Mouse (Mus musculus) heart, adult 9 months (tissue): ENCODE data around the gene Mrpl10.

Experiments
- DNase-seq, 2 experiments: peaks; one replicate each; pipeline ENCODE4 v3.0.0; 2022; ENCODE audit warnings: low spot score in 2 of 2

Mrpl10 gene

DNA sequence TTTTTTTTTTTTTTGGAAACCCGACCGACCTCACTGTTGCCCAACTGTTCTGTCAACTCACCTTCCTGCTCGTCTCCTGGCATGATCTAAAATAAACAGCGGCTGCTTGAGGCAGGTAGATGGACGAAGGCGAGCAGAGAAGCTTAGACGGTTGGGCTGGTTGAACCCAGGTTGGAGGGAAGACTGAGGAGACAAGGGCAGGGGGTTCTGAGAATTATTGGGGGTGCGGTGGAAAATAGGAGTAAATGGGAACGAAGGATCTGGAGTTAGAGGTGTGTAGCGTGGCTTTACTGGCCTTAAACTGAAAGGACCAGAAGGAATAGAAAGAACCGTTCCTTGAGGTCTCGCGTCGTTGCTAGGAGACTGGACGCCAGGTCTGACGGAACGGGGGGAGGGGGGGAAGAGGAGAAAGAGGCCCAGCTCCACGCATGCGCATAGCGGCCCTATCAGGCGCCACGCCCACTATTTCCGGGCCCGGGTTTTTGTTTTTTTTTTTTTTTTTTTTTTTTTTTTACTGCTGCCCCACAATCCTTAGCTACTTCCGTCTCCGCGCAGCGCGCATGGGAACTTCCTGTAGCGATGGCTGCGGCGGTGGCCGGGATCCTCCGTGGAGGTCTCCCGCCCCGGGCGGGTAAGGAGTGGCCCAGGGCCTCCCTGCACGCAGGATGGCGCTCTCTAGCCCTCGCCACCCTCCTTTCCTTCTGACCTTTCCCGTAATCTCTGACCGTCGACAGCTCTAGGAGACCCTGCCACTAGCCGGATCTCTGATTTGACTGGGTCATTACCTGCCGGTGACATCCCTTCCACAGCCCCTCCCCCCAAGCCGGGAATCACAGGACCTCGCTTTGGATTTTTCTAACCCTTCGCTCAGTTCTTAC, at the start of gene Mrpl10, which contains the start of gene Lrrc46:
Gene Mrpl10 (plus strand): TSS at position 539 of the 878 bp plus-strand sequence.
Gene Lrrc46 (minus strand): TSS at position 386 of the 878 bp plus-strand sequence.
- peak; percentile 81 to 82 for DNase-seq

GRCm38 (mm10) chr11:96992722-96993311, 48.5 kb upstream of the Mrpl10 start:
- no peak for DNase-seq

DNA sequence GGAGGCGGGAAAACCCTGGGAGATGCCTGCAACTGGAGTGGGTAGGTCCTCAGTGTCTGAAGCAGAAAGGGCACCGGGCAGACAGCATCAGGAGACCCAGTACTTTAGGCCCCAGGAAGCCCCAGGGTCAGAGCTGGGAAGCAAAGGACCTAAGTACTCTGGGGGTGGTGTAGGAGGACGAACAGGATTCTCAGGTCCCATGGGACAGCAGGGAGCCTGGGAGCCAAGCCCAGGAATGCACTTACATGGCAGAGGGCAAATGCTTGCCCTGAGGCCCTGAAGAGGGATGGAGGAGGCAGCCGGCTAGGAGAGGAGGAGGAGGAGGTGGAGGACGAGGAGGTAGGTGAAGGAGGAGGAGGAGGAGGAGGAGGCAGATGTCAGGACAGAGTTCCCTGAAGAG, 46.3 kb upstream of the Mrpl10 start:
- DNase-seq: no peak

GRCm38 (mm10) chr11:96995836-96996772, 45.3 kb upstream of the Mrpl10 start:
- no peak for DNase-seq

- no peak for DNase-seq
Measured at GRCm38 (mm10) chr11:96996773-96997379, 44.5 kb upstream of the Mrpl10 start.

DNA sequence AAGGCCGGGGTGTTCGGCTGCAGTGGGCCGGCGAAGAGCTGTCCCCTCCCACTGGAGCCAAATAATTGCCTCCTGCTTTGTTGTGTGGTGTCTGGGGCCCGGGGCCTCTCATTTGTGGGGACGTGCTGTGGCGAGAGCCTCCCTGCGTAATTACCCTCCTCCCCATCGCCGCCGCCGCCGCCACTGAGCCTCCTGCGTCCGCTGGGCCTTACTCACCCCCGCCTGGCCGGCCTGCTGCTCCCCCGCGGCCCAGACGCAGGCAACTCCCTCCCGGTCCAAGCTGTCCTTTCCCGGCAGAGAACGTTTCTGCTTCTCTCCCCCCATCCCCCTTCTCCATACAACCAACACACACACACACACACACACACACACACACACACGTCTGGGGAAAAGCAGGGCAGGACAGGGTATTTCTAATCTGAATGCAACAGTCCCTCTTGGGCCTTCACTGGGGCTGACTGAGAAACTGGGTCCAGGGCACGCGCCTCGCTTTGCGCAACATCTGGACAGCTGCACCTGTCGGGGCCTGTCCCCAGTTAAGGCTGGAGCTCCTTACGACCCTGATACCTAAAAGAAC, 43.9 kb upstream of the Mrpl10 start:
- DNase-seq: peak; percentile 19 to 32

DNA sequence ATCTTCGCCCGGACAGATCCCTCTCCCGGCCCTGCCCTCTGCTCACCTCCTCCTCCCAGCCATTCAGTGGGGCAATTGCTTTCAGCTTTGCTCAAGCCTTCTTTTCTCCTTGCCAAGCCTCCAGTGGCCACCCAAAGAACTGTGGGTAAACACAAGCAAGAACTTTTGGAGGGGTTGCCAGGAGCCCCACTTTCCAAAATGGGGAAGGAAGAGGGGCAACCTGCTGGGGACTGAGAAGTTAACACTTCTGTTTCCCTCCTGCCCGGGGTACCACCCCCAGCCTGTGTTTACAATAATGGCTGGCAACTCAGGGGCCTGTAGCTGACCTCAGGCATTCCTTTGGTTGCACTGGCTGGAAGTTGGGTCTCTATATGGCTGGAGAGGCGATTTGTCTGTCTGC, 38.2 kb upstream of the Mrpl10 start:
- DNase-seq: no peak

- DNase-seq: no peak
Measured at GRCm38 (mm10) chr11:97007093-97007794, 34.1 kb upstream of the Mrpl10 start.

GRCm38 (mm10) chr11:97009198-97009790, 32.1 kb upstream of the Mrpl10 start:
- DNase-seq: no peak

- DNase-seq: no peak
Measured at GRCm38 (mm10) chr11:97013121-97013670, 28.2 kb upstream of the Mrpl10 start, which contains the start of gene Sp6. TSS of gene Sp6 (plus strand) at chr11:97013394.

DNA sequence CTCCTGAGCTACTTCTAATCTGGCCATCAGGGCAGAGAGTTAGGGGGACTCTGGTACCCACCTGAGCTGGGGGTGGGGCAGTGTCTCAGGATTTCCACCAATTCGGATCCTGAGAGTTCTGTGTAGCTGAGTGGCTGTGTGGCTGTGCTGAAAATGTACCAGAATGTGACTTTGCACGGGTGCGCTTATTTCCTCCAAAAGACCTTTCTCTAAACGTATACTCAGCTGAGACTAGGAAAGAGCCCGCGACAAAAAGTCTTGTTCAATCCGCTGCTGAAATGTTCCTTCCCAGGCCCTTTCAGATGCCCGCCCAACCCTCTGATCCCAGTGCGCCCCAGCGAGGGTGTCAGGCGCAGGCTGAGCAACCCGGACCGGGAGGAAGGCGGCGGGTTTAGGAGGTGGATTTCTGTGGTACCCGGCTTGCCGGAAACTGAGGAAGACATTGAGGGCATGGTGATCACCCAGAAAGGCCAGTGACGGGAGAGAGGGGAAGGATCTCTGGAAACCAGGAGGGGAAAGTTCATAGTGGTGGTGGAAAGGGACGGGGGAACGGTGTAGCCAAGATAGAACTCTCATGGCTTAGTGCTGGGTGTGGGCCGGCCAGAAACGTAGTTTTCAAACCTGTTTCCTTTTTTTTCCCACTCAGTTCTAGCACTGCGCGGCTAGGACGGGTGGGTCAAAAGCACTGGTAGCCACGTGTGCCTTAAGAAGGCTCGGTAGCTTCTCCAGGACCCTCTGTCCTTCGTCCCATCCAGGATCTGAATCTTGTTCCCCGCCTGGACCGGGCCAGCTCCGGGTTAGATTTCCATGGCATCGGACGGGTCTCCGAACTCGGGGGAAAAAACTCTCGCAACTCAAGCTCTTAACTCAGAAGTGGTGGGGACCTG, 23.4 kb upstream of the Mrpl10 start:
- DNase-seq: no peak

- DNase-seq: no peak
Measured at GRCm38 (mm10) chr11:97018583-97019344, 22.6 kb upstream of the Mrpl10 start.

- DNase-seq: no peak
Measured at GRCm38 (mm10) chr11:97019345-97019708, 22.0 kb upstream of the Mrpl10 start.

DNA sequence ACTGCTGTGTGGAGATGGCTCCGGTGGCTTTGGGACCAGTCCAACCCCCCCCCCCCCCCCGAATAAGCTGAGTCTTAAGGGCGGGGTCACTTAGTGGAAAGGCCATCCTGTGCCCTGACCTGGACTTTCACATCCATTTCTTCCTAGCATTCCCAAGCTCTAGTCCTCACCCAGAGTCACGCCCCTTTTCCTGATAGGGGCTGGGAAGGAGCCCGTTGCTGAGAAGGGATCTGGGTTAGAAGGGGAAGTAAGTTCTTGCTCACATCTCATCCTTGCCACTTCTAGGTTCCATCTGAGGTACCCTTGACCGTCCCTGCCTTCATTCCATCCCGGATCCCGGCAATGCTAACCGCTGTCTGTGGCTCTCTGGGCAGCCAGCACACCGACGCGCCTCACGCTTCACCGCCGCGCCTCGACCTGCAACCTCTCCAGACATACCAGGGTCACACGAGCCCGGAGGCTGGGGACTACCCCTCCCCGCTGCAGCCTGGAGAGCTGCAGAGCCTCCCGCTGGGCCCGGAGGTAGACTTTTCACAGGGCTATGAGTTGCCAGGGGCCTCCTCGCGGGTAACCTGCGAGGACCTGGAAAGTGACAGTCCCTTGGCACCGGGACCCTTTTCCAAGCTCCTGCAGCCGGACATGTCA, 20.1 kb upstream of the Mrpl10 start:
- DNase-seq: no peak

- DNase-seq: peak; percentile 60 to 63
Measured at GRCm38 (mm10) chr11:97021873-97022484, 19.4 kb upstream of the Mrpl10 start.

GRCm38 (mm10) chr11:97024977-97025376, 16.4 kb upstream of the Mrpl10 start:
- DNase-seq: no peak

DNA sequence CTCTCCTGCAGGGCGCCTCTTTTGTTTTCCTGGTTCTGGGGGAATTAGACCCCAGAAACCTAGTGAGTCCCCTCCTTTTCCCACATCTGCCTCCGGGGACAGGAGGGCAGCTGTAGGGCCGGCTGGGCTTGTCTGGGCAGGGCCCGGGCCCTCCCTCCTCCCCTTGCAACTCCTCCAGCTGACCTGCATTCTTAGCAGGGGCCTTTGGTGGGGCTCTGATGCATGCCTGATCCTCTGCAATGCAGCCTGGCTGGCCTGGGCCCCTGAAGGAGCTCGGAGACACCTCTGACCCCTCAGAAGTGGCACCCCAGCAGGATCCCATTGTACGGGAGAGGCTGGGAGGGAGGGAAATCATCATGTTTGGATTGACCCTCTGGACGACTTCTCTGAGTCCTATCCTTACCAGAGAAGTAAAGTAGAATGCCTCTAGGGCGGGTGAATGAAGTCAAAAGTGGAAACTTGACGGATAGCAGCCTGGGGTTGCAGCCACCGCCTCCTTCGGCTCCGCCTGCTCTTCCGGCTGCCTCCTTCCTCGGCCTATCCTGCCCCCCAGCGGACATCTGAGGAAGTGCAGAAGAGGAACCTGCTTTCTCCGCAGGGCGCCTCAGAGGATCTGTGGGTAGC, 15.5 kb upstream of the Mrpl10 start:
- peak; percentile 78 to 81 for DNase-seq
